Mouse (Mus musculus) c-Kit-negative CD71-positive TER-119-positive erythroid progenitor cells, embryonic 14.5 days (primary cell): ENCODE measurements around the gene Ccl6.
"Not testable (repeated sequence)": the region's sequence is repeated elsewhere in the genome, so short reads cannot be mapped to it uniquely, and the experiment has no call there.

Experiments
- DNase-seq: peaks from one replicate; pipeline ENCODE4 v3.0.0-alpha.2; 2013; ENCODE audit warnings: low read depth, low spot score

Gene Ccl6

GRCm38 (mm10) chr11:83562311-83562887 lies 30.5 kb downstream of the Ccl6 start:
- DNase-seq: no peak

DNA sequence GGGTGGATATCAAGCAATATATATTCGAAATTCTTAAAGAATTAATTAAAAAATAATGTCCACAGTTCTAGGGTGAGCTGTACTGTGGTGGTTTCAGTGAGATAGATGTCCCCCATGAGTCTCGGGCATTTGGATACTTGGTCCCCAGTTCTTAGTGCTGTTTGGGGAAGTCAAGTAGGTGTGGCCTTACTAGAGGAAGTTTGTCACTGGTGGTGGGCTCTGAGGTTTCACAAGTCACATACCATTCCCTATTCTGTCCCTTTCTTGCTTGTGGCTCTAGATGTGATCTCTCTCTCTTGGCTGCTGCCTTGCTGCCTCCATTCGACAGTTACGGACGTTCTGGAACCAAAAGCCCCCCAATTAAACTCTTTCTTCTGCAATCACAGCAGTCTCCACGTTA lies 32.5 kb downstream of the Ccl6 start:
- no peak for DNase-seq

GRCm38 (mm10) chr11:83557074-83557473 lies 35.8 kb downstream of the Ccl6 start:
- no peak for DNase-seq

GRCm38 (mm10) chr11:83556085-83556781 lies 36.7 kb downstream of the Ccl6 start:
- DNase-seq: no peak

- no peak for DNase-seq
Observed at GRCm38 (mm10) chr11:83551668-83552067, 41.2 kb downstream of the Ccl6 start.

- DNase-seq: not testable (repeated sequence)
Observed at GRCm38 (mm10) chr11:83551037-83551436, 41.9 kb downstream of the Ccl6 start.

- DNase-seq: no peak
Observed at GRCm38 (mm10) chr11:83550186-83550632, 42.7 kb downstream of the Ccl6 start.

DNA sequence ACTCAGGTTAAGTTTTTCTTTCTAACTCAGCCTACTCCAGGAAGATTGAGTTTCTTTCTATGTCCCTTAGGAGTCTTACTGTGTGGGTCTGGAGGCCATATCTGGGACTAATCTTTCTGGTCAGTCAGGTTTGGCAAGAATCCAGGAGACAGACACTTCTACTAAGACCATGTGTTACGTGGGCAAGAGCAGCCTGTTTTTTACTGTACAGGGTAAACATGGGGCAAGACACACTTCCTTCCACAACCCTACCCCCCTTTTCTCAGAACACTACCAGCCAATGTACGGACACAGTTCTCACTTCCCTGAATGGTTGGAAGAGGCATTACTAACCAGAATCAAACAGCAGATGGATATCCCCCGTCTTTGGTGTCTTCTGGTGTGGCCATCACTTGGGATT lies 48.7 kb downstream of the Ccl6 start:
- DNase-seq: no peak

DNA sequence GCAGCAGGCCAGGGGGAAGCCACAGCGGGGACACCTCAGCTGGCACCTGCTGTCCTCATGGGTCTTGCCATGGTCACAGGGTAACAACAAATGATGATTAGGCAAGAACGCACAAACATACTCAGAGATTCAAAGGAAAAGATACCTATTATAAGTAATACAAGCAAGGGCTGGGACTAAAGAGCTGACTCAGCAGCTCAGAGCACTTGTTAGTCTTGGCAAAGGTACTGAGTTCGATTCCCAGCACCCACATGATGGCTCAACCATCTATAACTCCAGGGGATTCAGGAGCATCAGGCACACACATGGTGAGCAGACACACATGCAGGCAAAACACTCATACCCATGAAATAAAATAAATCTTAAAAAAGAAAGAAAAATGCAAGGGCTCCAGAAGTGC lies 51.5 kb downstream of the Ccl6 start:
- no peak for DNase-seq

DNA sequence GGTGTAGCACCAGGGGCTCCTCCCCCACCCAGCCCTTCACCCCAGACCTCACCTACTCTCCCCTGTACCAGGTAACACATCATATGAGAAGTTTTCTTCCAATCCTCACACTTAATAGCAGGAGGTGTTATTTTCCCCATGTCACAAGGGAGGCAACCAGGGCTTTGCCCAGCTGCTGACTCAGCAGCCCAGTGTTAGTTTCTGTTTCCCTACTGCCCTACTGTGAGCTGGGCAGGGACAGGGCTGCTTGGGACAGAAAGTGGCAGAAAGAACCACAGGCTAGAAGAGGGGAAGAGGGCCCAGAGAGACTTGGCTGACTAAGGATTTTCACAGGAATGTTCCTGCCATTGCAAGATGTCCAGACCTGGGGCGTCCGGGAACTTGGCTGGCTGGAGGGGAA lies 52.0 kb downstream of the Ccl6 start:
- DNase-seq: no peak

DNA sequence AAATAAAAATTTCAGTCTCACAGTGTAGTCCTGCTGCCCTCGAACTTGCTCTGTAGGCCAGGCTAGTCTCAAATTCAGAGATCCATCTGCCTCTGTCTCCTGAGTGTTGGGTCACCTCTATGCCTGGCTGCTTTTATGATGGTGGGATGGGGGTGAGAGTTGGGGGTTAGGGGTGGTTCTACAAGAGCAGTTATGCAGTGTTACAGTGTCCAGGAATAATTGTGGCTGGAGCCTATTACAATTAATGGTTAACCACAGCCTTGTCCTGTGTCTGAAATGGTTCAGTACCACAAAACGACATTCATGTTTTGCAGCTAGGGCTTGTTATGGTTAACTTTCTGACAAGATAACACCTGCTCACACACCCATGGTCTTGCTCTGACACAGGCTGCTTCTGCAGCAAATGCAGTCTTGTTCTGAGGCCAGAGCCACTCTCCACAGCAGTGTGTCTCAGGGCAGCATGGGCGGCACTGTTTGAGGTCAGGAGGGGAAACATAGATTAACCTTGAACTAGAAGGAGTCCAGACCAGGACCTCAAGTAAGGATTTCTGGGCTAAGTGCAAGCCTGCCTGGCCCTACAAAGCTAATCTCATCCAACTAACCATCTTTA lies 54.1 kb downstream of the Ccl6 start:
- no peak for DNase-seq
